Mouse (Mus musculus) heart, postnatal 0 days (tissue): ENCODE measurements around the gene Gm49322.

Source experiments
- CTCF ChIP-seq: IDR thresholded peaks from 2 replicates; pipeline ENCODE4 v1.5.1; 2016; ENCODE audit warnings: antibody characterized with exemption, control low read depth, low read depth
- EP300 ChIP-seq: IDR thresholded peaks from 2 replicates; pipeline ENCODE4 v1.6.1; 2016; ENCODE audit warnings: antibody characterized with exemption, low read depth

GRCm38 (mm10) chr10:80570419-80570818 is 35.4 kb upstream of the Gm49322 start:
- TF ChIP-seq CTCF (no peak), EP300 (no peak)
